Mouse (Mus musculus) heart, adult 2 months (tissue): Measurements from ENCODE around the gene Zbtb22.

ENCODE experiments used
- CTCF ChIP-seq: fragments of 200-600 bp; IDR thresholded peaks from 2 replicates; pipeline ENCODE4 v1.8.1; 2022; ENCODE audit warnings: antibody characterized with exemption, mild to moderate bottlenecking, moderate library complexity
- POLR2A ChIP-seq: fragments of 200-500 bp; IDR thresholded peaks from 2 replicates; pipeline ENCODE4 v1.6.1; 2011; ENCODE audit warnings: mild to moderate bottlenecking, low read depth, low read length, control low read depth; ENCODE audit not compliant: insufficient read depth

DNA sequence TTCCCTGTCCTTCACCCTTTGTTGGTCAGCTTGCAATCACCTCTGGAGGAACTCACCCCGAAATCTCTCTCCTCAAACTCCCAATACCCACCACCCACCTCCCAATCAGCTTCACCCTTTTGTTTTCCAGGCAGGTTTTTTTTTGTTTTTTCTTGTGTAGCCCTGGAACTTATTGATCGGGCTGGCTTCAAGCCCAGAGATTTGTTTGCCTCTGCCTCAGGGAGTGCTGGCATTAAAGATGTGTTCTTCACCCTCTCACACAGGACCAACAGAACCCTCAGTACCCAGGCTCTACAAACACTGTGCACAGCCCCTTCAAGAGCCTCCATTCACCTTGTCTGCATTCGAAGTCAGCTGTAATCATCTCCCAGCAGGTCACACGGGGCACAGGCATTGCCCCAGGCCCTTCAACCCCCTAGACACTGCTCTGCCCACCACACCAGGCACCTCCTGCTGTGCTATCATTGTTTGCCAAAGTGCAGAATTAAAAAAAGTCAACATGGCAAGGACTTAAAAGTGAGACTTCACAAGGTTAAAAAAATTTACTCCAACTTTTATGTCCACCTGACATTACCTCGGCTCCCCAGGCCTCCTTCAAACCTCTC lies 38.4 kb downstream of the Zbtb22 start:
- TF ChIP-seq CTCF: no peak
- no peak for TF ChIP-seq POLR2A
